Mouse (Mus musculus): Measurements from ENCODE around the gene Krtap1-4.

Krtap1-4 gene

DNA sequence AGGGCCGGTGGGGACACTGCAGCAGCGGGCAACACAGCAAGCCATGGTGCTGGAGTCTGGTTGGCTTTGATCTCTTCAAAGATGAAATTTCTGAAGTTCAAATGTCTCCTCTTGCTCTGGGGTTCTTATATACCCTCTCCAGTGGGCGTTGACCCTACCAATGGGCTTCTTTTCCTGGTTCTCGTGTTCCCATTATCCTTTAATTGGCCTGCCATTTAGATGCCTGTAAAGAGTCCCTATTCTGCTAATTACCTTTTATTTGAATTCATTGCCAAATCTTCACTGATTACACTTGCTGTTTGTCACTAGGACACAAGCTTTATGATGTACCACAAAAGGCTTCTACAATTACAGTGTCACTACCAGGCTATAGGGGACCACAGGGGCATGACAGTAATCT, 32.7 kb downstream of the Krtap1-4 start, which contains the start of gene Krtap3-3:
Krtap3-3 (minus strand) TSS at position 101 of the 400 bp plus-strand sequence.
- DNase-seq (ENCODE audit: low spot score in 2 of 2): no peak

DNA sequence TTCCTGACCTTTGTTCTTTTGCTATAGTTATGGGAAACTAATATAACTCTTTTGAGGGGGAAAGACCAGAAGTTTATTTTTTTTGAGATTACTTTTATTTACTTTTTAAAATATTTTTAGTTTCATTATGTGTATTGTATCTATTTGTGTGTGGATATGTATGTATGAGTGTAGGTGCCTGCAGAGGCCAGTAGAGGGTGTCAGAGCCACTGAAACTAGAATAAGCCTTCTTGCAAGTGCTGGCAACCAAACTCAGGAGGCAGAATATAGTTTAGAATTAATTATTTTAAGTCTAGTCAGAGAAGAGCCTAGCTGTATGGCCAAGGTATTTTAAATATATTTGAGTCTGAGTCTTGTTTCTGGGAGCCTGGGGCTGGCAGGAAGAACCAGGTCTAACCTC, 35.6 kb downstream of the Krtap1-4 start:
- no peak for DNase-seq (ENCODE audit: low spot score in 2 of 2)

GRCm38 (mm10) chr11:99539721-99540120, 43.7 kb downstream of the Krtap1-4 start:
- no peak for DNase-seq (ENCODE audit: low spot score in 2 of 2)

All from heart, adult 9 months (tissue).